Mouse (Mus musculus) spleen, adult 2 months (tissue): Measurements from ENCODE around the gene Tbx21.

Experiments
- CTCF ChIP-seq: fragments of 200-500 bp; IDR thresholded peaks from 2 replicates; pipeline ENCODE4 v1.5.1; 2011; ENCODE audit warnings: mild to moderate bottlenecking, inconsistent platforms; ENCODE audit not compliant: insufficient read depth, insufficient read length, insufficient replicate concordance; ENCODE audit errors: extremely low read depth
- POLR2A ChIP-seq: fragments of 200-500 bp; IDR thresholded peaks from 2 replicates; pipeline ENCODE4 v1.6.1; 2011; ENCODE audit warnings: low read depth, low read length, inconsistent platforms

- TF ChIP-seq CTCF = no peak
- no peak for TF ChIP-seq POLR2A
These were observed 11.7 kb downstream of the Tbx21 start for GRCm38 (mm10) chr11:97103163-97104090.
